Mouse (Mus musculus) megakaryocyte-erythroid progenitor cell, adult 5-6 weeks (primary cell): ENCODE measurements at regions not wholly inside any gene's neighbourhood (a gene's known extent, or its start where the extent isn't known, plus 50 kb on each side); places are given as distances from the start of the nearest gene placed in this dataset.

ENCODE experiments used
- ATAC-seq: replicated peaks from 2 replicates; pipeline ENCODE4 v1.8.0; 2016; ENCODE audit warnings: mild to moderate bottlenecking, inconsistent platforms; ENCODE audit not compliant: severe bottlenecking, poor library complexity, low FRiP score, low TSS enrichment

DNA sequence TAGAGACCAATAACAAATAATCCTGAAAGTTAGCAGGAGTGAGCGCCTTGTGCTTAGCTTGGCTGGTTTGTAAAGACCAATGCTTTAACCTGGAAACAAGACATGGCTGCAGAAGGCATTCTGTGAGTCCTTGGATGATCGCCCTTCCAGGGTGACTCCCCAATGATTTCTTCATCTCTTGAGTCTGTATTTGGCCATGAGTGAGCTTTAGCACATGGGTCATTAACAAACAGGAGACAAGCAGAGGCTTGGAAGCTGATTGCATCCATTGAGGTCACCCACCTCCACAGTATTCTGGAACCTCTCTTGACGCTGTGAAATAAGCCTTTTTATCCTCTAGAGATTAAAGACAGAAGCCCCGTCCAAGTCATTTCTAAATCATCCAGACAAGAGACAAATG, 57.1 kb upstream of the Mast4 start:
- no peak for ATAC-seq

DNA sequence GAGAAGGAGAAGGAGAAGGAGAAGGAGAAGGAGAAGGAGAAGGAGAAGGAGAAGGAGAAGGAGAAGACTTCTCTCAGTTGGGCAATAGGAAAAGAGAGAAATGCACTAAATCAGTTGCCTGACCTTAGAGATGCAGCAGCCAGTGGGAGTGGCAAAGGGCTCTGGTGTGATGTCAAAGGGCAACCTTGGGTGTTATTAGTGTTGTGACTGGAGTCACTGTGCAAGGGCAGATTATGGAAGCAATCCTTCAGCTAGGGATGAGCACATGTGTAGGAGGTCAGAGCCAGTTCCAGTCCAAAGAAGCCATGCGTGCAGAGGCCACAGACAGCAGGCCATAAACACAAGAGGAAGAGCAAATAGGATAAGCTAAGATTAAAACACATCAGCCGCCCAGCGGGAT, 56.7 kb upstream of the Mast4 start:
- no peak for ATAC-seq

DNA sequence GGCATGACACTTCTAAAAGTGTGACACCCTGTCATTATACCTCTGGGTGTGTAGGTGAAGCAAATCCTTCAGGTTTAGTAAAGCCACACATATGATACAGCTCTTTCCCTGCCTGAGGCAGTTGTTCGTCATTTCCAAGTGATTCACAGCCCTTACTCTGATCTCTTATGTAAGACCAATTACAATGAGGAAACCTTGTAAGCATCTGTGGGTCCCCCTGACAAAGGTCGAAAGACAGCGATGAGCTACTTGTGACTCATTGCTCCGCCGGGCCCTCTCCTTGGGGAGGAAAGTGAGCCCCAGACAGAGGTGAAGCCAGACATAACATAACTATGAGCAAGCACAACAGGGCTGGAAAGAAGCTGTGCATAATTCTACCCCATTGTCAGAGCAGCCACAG, 52.7 kb upstream of the Mast4 start:
- ATAC-seq, result no peak
